Mouse (Mus musculus): Measurements from ENCODE around the gene Mrpl48. TPM values are rescaled to one million over a fixed set of nuclear protein-coding genes. Genes with fewer than 3 reads are reported as not detected.

Mrpl48 gene
- total RNA-seq (2023), result 10 to 100 TPM; 30.1 to 31.1 TPM

DNA sequence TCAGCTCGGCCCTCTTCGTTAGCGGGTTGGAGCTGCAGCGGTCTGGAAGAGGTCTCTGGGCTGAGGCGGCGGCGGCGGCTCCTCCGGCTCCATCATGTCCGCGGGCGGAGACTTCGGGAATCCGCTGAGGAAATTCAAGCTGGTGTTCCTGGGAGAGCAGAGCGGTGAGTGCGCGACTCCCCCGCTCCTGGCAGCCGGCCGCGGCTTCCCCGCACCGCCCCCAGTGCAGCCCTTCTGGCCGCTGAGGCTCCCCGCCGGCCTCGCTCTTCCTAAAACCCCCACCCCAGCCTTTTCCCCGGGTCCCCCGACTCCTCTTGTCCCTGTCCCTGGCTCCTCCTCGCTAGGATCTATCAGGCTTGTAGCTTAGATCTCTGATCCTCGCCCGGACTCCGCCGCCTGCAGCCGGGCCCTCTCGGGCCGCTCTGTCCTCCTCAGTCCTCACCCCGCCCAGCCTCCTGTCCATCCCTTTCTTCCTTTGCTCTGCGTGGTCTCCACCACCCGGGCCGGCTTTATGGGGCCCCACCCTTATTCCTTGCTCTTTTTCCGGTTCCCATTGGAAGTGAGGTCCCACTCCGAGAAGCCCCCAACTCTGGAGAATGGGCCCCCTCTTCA is at the start of gene Mrpl48:
Mrpl48 (minus strand) TSS at position 172 of the 612 bp plus-strand sequence.

DNA sequence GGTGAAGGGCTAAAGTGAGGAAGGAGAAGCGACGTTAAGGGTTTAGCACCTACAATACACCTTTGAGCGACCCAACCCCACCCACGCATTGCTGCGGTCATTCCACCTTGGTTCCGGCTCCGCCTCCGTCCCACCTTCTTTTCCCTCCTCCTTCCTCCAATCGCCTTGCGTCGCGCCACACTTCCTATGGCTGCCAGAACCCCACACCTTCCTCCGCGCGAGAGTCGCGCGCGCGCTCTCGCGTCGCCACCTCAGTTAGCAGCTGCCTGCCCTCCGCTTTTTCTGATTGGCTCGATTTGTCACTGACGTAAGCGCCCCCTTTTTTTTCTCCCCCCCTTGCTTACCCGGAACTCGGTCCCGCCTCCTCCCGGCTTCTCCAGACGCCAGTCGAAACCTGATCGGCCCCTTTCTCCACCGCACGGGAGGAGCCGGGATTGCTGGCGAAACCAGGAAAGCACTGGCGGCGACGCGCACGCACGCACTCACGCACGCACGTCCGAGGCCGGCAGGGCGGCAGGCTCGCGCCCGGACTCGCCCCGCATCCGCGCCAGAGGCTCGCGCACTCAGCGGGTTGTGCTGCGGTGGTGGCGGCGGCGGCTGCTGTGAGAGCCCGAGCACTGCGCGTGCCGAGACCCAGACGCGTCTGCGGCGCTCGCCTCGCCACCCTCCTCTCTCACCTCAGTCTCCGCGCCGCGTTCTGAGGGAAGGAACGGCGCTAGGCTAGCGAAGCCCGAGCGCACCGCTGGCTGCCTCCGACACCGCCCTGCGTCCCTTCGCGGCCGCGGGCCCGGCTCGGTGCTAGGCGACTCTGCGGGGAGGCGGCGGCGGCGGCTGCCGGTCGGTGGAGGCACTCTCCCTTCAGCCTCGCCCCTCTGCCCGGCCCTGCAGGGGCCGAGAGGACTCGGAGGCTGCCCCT is 629 bp downstream of the Mrpl48 start, which contains the start of gene Rab6a:
Rab6a (plus strand) TSS at position 197 of the 916 bp plus-strand sequence.

DNA sequence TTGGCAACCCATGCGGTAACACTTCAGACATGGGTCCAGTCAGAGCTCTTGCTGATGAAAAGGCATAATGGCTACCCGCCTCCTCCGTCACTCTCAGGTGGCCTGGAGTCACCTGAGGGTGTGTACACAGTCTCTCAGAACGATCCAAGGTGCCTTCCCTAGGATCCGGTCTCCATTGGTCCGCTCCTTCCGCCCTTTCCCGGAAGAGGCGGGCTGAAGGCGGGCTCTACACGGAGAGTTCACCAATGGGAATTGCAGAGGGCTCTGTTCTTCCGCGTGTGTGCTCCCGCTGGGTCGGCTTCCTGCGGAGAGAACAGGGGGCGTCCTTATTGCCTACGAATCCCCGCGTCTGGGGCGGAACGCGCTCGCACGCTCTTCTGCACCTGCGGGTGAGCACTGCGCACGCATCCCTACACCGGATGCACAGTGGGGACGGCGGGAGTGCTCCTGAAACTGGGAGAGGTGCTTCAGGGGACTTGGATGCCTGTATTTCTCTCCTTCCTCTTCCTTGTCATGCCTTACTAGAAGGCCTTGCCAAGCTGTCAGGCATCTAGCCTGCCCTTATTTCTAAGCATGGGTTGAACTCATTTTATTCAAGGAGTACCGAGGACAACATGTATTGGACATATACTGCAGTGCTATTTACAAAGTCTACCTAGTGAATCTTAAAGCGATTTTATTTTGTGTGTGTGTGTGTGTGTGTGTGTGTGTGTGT is 71.1 kb downstream of the Mrpl48 start, which contains the start of gene Coa4:
Coa4 (plus strand) TSS at position 268 of the 715 bp plus-strand sequence.

DNA sequence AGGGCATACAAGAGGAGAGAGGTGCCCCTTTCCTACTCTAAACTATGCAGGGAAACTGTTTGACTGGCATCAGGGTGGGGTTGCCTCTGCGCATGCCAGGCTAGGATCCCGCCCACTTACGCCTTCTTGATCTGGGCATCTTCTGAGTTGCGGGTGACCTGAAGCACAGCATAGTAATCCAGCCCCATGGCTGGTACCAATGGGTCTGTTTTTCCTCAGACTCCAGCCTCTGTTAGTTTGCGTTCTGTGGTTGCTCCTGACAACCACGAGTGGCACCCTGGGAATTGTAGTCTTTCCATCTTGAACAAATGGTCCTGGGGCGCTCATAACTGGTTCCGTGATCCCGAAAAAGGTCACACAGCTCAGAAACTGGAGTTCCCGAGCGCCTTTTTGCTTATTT is 93.5 kb downstream of the Mrpl48 start, which contains the start of gene Dnajb13:
Dnajb13 (minus strand) TSS at position 388 of the 400 bp plus-strand sequence.

Other genes starting within 250 kb of the Mrpl48 start
- gene C2cd3, start 236.1 kb downstream of the Mrpl48 start, total RNA-seq (2023), result 10 to 100 TPM; 26.0 to 27.2 TPM
- gene Ppme1, start 236.0 kb downstream of the Mrpl48 start, total RNA-seq (2023), result 10 to 100 TPM; 18.2 to 26.6 TPM
- under 1 TPM; 0.22 to 0.38 TPM for gene Ucp3, start 135.3 kb downstream of the Mrpl48 start, total RNA-seq (2023)
- 1,000 to 10,000 TPM; 1,531 to 1,532 TPM for gene Ucp2, start 115.0 kb downstream of the Mrpl48 start, total RNA-seq (2023)
- not detected for gene Dnajb13, start 93.3 kb downstream of the Mrpl48 start, total RNA-seq (2023)
- gene Coa4, start 71.2 kb downstream of the Mrpl48 start, total RNA-seq (2023), result 10 to 100 TPM; 16.2 to 20.1 TPM
- 100 to 1,000 TPM; 141 to 145 TPM for gene Rab6a, start 891 bp downstream of the Mrpl48 start, total RNA-seq (2023)
- gene Plekhb1, start 54.1 kb upstream of the Mrpl48 start, total RNA-seq (2023), result not detected
- 10 to 100 TPM; 38.8 to 52.5 TPM for gene Fam168a, start 98.3 kb upstream of the Mrpl48 start, total RNA-seq (2023)

Data from neutrophil, adult 59 days (primary cell).